Mouse (Mus musculus) forebrain, embryonic 11.5 days (tissue): ENCODE data around the gene Uqcrc1. TPM values are rescaled to one million over a fixed set of nuclear protein-coding genes. Genes with fewer than 3 reads are reported as not detected.

ENCODE experiments used
- ATAC-seq: fragments of 200-750 bp; cut with Nextera tagmentation; replicated peaks from 2 replicates; pipeline ENCODE4 v1.8.0; 2017; ENCODE audit warnings: moderate TSS enrichment; ENCODE audit not compliant: low FRiP score
- DNase-seq: peaks from one replicate; pipeline ENCODE4 v3.0.0-alpha.2; 2017; ENCODE audit warnings: low spot score
- H3K27ac ChIP-seq: fragments of 300-500 bp; sonication (generic); 2 replicates; pipeline ENCODE4 v1.5.1; 2014; ENCODE audit warnings: low read depth, low read length
- H3K27me3 ChIP-seq: fragments of 300-500 bp; sonication (generic); 2 replicates; pipeline ENCODE4 v1.6.1; 2014; ENCODE audit warnings: mild to moderate bottlenecking, low read length, mixed read lengths; ENCODE audit not compliant: control insufficient read depth, insufficient read depth
- H3K36me3 ChIP-seq: fragments of 300-500 bp; sonication (generic); 2 replicates; pipeline ENCODE4 v1.6.1; 2014; ENCODE audit warnings: mild to moderate bottlenecking, low read length, moderate library complexity, mixed read lengths; ENCODE audit not compliant: control insufficient read depth, insufficient read depth
- H3K4me1 ChIP-seq: fragments of 300-500 bp; sonication (generic); replicated peaks from 2 replicates; pipeline ENCODE4 v1.6.1; 2014; ENCODE audit warnings: low read length, mixed read lengths; ENCODE audit not compliant: control insufficient read depth, insufficient read depth
- H3K4me2 ChIP-seq: fragments of 300-500 bp; sonication (generic); 2 replicates; pipeline ENCODE4 v1.6.1; 2014; ENCODE audit warnings: low read depth, mild to moderate bottlenecking, low read length, moderate library complexity, mixed read lengths; ENCODE audit not compliant: severe bottlenecking
- H3K4me3 ChIP-seq: fragments of 300-500 bp; sonication (generic); 2 replicates; pipeline ENCODE4 v1.5.1; 2014; ENCODE audit warnings: low read depth, low read length
- H3K9ac ChIP-seq: fragments of 300-500 bp; sonication (generic); 2 replicates; pipeline ENCODE4 v1.6.1; 2014; ENCODE audit warnings: low read length
- H3K9me3 ChIP-seq: fragments of 300-500 bp; sonication (generic); 2 replicates; pipeline ENCODE4 v1.6.1; 2016; ENCODE audit warnings: low read length, mixed read lengths; ENCODE audit not compliant: control insufficient read depth
- WGBS: fragments of 180-500 bp; shearing (Covaris S2); extraction: QIAGEN DNeasy Blood & Tissue Kit; methylation state at CpG from one replicate; pipeline ENCODE4 v1.1.7; 2014; 5-methylcytosine and 5-hydroxymethylcytosine counted together
- polyA plus RNA-seq: library from polyadenylated mRNA; unstranded; fragments of >200 nt; fragmentation: Nextera tagmentation; extraction: Ambion mirVana; gene quantifications from 2 replicates; pipeline ENCODE4 v1.2.1, GENCODE M21; 2014

Gene Uqcrc1
- polyA plus RNA-seq, 1 experiment from 2014 or later: 395 TPM

DNA sequence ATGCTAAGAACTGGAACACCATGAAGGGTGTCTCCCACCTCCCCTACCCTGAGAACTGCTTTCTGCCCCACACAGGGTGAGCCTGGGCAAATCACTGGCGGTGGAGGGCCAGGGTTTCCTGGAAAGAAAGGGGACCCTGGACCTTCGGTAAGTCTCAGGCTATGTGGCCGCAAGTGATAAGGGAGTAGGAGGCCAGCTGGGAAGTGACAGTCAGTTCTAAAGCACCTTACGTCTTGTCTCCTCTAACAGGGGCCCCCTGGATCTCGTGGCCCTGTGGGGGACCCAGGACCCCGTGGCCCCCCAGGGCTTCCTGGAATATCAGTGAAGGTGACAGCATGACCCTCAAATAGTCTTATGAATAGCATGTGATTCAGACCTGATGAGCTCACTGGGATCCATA is 27.9 kb downstream of the Uqcrc1 start:
- WGBS: 81% methylated on average over 6 of the region's 6 CpGs
- no peak for ATAC-seq
- H3K4me3 ChIP-seq: no peak overlapping the region
- no peaks in the 10 kb centered on the region for H3K9me3 ChIP-seq
- no peak overlapping the region for H3K27ac ChIP-seq
- H3K36me3 ChIP-seq: no peaks in the 10 kb centered on the region
- H3K9ac ChIP-seq: no peak overlapping the region
- no peak for DNase-seq
- no peaks in the 10 kb centered on the region for H3K27me3 ChIP-seq
- H3K4me2 ChIP-seq: no peak overlapping the region
- no peaks in the 10 kb centered on the region for H3K4me1 ChIP-seq

DNA sequence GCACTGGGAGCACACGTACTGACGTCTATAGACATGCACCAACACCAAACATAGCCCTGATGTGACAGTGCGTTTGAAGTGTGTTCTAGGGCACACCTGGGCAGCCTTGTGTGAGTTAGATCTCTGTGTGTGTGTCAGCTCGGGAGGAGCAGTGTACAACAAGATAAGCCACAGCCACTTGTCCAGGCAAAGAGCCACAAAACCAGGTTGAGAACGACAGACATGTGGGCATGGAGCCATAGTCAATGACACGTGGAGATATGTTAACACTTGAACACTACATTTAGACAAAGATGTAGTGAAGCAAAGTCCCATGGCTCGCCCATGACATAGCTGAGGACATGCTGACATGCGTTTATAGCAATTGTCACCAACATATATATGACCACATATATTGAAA is 34.2 kb downstream of the Uqcrc1 start:
- Histone ChIP-seq H3K27me3 (no peaks in the 10 kb centered on the region), H3K27ac (no peak overlapping the region), H3K4me3 (no peak overlapping the region), H3K36me3 (no peaks in the 10 kb centered on the region), H3K4me2 (no peak overlapping the region), H3K9ac (no peak overlapping the region), H3K4me1 (no peaks in the 10 kb centered on the region), H3K9me3 (no peaks in the 10 kb centered on the region)
- ATAC-seq (no peak), DNase-seq (no peak)
- 85% methylated on average over 8 of the region's 8 CpGs for WGBS

DNA sequence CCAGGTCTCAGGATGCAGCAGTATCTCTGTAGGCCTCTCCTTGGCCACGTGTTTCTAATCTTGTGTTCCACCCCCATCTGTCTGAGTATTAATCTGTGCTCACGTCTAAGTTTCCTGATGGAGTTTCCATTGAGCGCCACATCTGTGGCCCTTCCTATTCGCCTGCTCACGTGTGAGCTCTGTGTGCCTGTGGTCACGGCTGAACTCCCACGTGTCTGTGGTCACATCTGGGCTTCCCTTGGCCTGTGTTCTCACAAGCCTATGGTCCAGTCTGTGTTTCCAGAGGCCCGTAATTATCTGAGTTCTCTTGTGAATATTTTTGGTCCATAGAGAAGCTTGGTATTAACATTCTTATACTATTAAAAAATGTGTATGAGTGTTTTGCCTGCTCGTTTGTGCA is 40.0 kb downstream of the Uqcrc1 start:
- 86% methylated on average over 9 of the region's 9 CpGs for WGBS
- H3K27me3 ChIP-seq: no peaks in the 10 kb centered on the region
- H3K9ac ChIP-seq: no peak overlapping the region
- H3K27ac ChIP-seq: no peak overlapping the region
- H3K4me1 ChIP-seq: no peaks in the 10 kb centered on the region
- ATAC-seq (no peak), DNase-seq (no peak)
- H3K36me3 ChIP-seq: no peaks in the 10 kb centered on the region
- no peak overlapping the region for H3K4me2 ChIP-seq
- no peaks in the 10 kb centered on the region for H3K9me3 ChIP-seq
- H3K4me3 ChIP-seq: no peak overlapping the region

DNA sequence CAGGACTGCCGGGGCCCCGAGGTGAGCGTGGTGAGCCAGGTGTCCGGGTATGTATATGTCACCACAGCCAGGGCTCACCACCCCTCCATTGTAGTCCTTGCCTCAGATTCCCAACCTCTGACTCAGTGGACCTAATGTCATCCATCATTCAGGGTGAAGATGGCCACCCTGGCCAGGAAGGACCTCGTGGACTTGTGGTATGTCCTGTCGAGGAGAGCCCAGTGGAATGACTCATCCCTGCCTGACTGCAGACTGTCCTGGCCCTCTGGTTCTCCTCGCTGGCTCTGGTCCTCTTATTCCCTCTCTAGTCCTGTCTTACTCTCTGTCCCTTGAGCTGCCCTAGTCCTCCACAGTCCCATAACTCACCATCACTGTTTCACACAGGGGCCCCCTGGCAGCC is 41.5 kb downstream of the Uqcrc1 start:
- Histone ChIP-seq H3K9ac (no peak overlapping the region), H3K4me2 (no peak overlapping the region), H3K27me3 (no peaks in the 10 kb centered on the region), H3K27ac (no peak overlapping the region), H3K9me3 (no peaks in the 10 kb centered on the region), H3K4me1 (no peaks in the 10 kb centered on the region), H3K36me3 (no peaks in the 10 kb centered on the region), H3K4me3 (no peak overlapping the region)
- ATAC-seq (no peak), DNase-seq (no peak)
- WGBS: 81% methylated on average over 7 of the region's 7 CpGs

DNA sequence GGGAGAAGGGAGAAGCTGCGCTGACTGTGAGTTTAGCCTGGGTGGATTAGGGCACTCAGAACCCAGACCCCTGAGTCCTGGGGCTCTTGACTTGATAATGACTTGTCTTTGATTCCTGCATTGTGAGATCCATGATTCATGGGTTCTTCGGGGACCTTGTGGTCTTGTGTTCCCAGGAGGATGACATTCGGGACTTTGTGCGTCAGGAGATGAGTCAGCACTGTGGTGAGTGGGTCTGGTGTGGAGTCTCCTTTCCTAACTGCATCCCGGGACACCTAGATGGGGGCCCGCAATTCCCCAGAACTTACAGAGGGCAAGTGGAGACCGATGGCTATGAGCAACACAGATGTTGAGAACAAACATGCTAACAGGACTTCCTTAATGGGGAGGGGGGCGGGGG is 46.1 kb downstream of the Uqcrc1 start:
- Histone ChIP-seq H3K27ac (no peak overlapping the region), H3K4me3 (no peak overlapping the region), H3K27me3 (no peaks in the 10 kb centered on the region), H3K36me3 (no peaks in the 10 kb centered on the region), H3K9ac (no peak overlapping the region), H3K4me1 (no peaks in the 10 kb centered on the region), H3K9me3 (no peaks in the 10 kb centered on the region), H3K4me2 (no peak overlapping the region)
- DNase-seq (no peak), ATAC-seq (no peak)
- WGBS: 91% methylated on average over 8 of the region's 8 CpGs

DNA sequence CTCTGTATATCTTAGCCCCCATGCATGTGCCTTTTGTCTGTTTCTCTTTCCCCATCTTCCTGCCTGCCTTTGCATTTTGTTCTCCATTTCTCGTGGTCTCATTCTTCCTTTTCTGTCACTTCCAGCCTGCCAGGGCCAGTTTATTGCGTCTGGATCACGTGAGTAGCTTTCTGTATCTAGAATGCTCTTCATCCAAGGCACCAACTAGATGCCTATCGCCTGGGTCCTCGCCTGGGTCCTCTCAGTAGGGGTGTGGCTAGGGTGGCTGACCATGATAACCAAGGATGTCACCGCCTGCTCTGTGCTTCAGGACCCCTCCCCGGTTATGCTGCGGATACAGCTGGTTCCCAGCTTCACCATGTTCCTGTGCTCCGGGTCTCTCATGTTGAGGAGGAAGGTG is 46.8 kb downstream of the Uqcrc1 start:
- Histone ChIP-seq H3K4me2 (no peak overlapping the region), H3K9ac (no peak overlapping the region), H3K9me3 (no peaks in the 10 kb centered on the region), H3K27me3 (no peaks in the 10 kb centered on the region), H3K4me3 (no peak overlapping the region), H3K27ac (no peak overlapping the region), H3K36me3 (no peaks in the 10 kb centered on the region), H3K4me1 (no peaks in the 10 kb centered on the region)
- no peak for DNase-seq
- WGBS: 80% methylated on average over 9 of the region's 9 CpGs
- ATAC-seq: no peak

DNA sequence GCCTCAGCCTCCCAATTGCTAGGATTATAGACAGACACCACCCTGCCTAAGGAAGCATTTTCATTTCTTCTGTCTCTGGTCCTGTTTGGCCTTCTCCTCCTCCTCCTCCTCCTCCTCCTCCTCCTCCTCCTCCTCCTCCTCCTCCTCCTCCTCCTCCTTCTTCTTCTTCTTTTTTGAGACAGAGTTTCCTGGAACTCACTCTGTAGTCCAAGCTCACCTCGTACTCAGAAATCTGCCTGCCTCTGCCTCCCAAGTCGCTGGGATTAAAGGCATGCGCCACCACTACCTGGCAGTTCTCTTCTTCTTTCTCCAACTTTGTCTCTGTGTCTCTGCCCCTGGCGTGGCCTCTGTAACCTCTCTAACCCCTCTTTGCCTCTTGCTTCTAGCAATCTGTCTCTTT is 49.3 kb downstream of the Uqcrc1 start, which contains the start of gene Ucn2:
Gene Ucn2 (plus strand): TSS at position 301 of the 400 bp plus-strand sequence.
- no peak within 1 kb of the TSS for H3K4me3 ChIP-seq
- 86% methylated on average over 4 of the region's 4 CpGs for WGBS
- no peaks in the 10 kb centered on the region for H3K36me3 ChIP-seq
- H3K4me2 ChIP-seq: no peak within 1 kb of the TSS
- no peak within 1 kb of the TSS for H3K27ac ChIP-seq
- ATAC-seq (no peak), DNase-seq (no peak)
- no peaks in the 10 kb centered on the region for H3K4me1 ChIP-seq
- no peak within 1 kb of the TSS for H3K9ac ChIP-seq
- no peaks in the 10 kb centered on the region for H3K27me3 ChIP-seq
- no peaks in the 10 kb centered on the region for H3K9me3 ChIP-seq

DNA sequence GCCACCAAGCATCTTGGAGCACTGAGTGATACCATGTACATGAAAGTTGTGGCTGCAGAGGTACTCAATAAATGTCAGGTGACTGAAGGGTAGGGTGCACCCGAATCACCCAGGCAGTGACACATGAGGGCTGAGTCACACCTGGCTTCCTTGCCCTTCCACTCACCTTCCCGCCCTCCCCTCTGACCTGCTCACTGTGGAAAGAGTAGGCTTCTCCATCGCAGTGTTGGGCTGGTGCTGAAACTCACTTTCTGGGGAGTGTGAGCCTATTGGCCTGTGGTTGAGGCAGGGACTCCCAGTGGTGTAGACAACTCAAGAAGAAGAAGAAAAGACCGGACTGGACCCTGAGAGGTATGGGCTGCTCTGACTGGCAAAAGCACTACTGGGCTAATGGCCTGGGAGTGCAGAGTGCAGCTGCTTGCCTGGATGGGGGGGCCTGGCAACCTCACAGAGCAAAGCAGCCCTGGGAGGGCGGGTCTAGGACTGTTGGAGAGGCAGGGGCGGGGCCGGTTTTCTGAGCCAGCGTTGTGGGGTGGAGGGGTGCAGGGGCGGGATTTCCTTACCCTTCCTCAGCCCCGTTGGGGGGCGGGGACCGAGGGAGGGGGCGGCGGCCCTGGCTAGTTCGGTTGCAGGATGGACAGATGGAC is 51.4 kb downstream of the Uqcrc1 start:
- DNase-seq (peak; percentile 64), ATAC-seq (no peak)
- 21% methylated on average over 15 of the region's 15 CpGs for WGBS
- no peak overlapping the region for H3K4me3 ChIP-seq
- H3K36me3 ChIP-seq: no peaks in the 10 kb centered on the region
- H3K4me2 ChIP-seq: peak overlapping the region; percentile 15; the same call in 1 of the 2 replicates
- H3K9me3 ChIP-seq: no peaks in the 10 kb centered on the region
- H3K27ac ChIP-seq: no peak overlapping the region
- no peaks in the 10 kb centered on the region for H3K4me1 ChIP-seq
- no peaks in the 10 kb centered on the region for H3K27me3 ChIP-seq
- no peak overlapping the region for H3K9ac ChIP-seq

DNA sequence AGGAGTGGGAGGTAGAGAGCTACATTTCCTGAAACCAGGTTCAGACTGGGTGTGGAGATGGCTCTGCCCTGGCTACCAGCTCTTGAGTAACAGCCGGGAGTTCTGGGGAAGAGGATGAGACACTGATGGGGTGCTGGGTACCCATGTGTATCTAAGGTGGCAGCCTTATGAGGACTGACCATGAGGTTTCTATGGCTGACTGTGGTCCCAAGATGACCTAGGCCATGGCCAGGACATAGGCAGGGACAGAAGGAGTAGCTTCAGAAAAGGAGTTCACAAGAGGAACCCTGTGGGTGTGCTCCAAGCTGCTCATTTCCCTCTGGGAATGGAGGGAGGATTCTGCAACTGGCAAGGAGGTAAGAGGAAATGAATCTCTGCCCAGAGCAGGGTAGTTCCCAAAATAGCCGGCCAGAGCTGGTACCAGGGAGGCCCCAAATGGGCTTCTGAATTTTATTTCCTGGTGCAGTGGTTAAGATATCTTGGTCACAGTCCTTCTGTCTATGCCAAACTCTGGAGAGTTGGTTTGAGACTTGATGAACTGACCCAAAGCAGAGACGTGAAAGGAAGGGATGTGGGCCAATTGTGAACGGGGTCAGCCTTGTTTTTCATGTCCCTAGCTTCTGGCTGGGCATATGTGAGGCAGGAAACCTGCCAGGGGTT is 53.5 kb downstream of the Uqcrc1 start:
- ATAC-seq: no peak
- no peaks in the 10 kb centered on the region for H3K36me3 ChIP-seq
- no peaks in the 10 kb centered on the region for H3K4me1 ChIP-seq
- no peaks in the 10 kb centered on the region for H3K27me3 ChIP-seq
- H3K9me3 ChIP-seq: no peaks in the 10 kb centered on the region
- WGBS: 88% methylated on average over 4 of the region's 4 CpGs
- no peak overlapping the region for H3K4me2 ChIP-seq
- H3K4me3 ChIP-seq: no peak overlapping the region
- H3K27ac ChIP-seq: no peak overlapping the region
- DNase-seq: no peak
- no peak overlapping the region for H3K9ac ChIP-seq
